Mouse (Mus musculus): ENCODE measurements around the gene E030018B13Rik. TPM values are rescaled to one million over a fixed set of nuclear protein-coding genes. Genes with fewer than 3 reads are reported as not detected.

E030018B13Rik gene
- polyA plus RNA-seq, 1 experiment from 2014 or later = 0.25 TPM

- no peak for ATAC-seq (ENCODE audit: insufficient number of reproducible peaks, insufficient read depth, low FRiP score, low read depth)
- H3K4me2 ChIP-seq (replicated peaks; ENCODE audit: low read depth, low read length) = no peak overlapping the region
- H3K27ac ChIP-seq (ENCODE audit: low read length) = no peak overlapping the region
- H3K4me3 ChIP-seq (ENCODE audit: low read depth, low read length) = no peak overlapping the region
- H3K9ac ChIP-seq (replicated peaks; ENCODE audit: low read depth, low read length) = no peak overlapping the region
- H3K9me3 ChIP-seq (ENCODE audit: control insufficient read depth, low read depth, low read length) = no peaks in the 10 kb centered on the region
- H3K36me3 ChIP-seq (ENCODE audit: control insufficient read depth, insufficient read depth, low read length) = no peaks in the 10 kb centered on the region
- no peaks in the 10 kb centered on the region for H3K27me3 ChIP-seq (ENCODE audit: control insufficient read depth, insufficient read depth, low read length)
- 88% methylated on average over 2 of the region's 2 CpGs for WGBS
- peaks cover 15% of the 10 kb centered on the region for H3K4me1 ChIP-seq (ENCODE audit: control insufficient read depth, insufficient read depth, low read length)
Observed at GRCm38 (mm10) chr7:63900411-63900810, 16.2 kb upstream of the E030018B13Rik start.

GRCm38 (mm10) chr7:63901346-63901745 lies 15.3 kb upstream of the E030018B13Rik start:
- H3K4me3 ChIP-seq (ENCODE audit: low read depth, low read length) = no peak overlapping the region
- 71% methylated on average over 11 of the region's 11 CpGs for WGBS
- H3K9ac ChIP-seq (replicated peaks; ENCODE audit: low read depth, low read length) = no peak overlapping the region
- peaks cover 12% of the 10 kb centered on the region for H3K4me1 ChIP-seq (ENCODE audit: control insufficient read depth, insufficient read depth, low read length)
- H3K4me2 ChIP-seq (replicated peaks; ENCODE audit: low read depth, low read length) = no peak overlapping the region
- no peaks in the 10 kb centered on the region for H3K36me3 ChIP-seq (ENCODE audit: control insufficient read depth, insufficient read depth, low read length)
- H3K9me3 ChIP-seq (ENCODE audit: control insufficient read depth, low read depth, low read length) = no peaks in the 10 kb centered on the region
- no peak for ATAC-seq (ENCODE audit: insufficient number of reproducible peaks, insufficient read depth, low FRiP score, low read depth)
- H3K27me3 ChIP-seq (ENCODE audit: control insufficient read depth, insufficient read depth, low read length) = no peaks in the 10 kb centered on the region
- no peak overlapping the region for H3K27ac ChIP-seq (ENCODE audit: low read length)

GRCm38 (mm10) chr7:63901942-63902341 lies 14.7 kb upstream of the E030018B13Rik start:
- Histone ChIP-seq H3K4me1 (ENCODE audit: control insufficient read depth, insufficient read depth, low read length) (0 out of 2 replicates have a peak, but pooled peaks cover 8% of the 10 kb centered on the region), H3K9ac (replicated peaks; ENCODE audit: low read depth, low read length) (no peak overlapping the region), H3K36me3 (ENCODE audit: control insufficient read depth, insufficient read depth, low read length) (no peaks in the 10 kb centered on the region), H3K27me3 (ENCODE audit: control insufficient read depth, insufficient read depth, low read length) (no peaks in the 10 kb centered on the region), H3K9me3 (ENCODE audit: control insufficient read depth, low read depth, low read length) (no peaks in the 10 kb centered on the region), H3K4me3 (ENCODE audit: low read depth, low read length) (no peak overlapping the region), H3K27ac (ENCODE audit: low read length) (no peak overlapping the region), H3K4me2 (replicated peaks; ENCODE audit: low read depth, low read length) (no peak overlapping the region)
- 68% methylated on average over 3 of the region's 3 CpGs for WGBS
- no peak for ATAC-seq (ENCODE audit: insufficient number of reproducible peaks, insufficient read depth, low FRiP score, low read depth)

- 0 out of 2 replicates have a peak, but pooled peaks cover under 1% of the 10 kb centered on the region for H3K4me1 ChIP-seq (ENCODE audit: control insufficient read depth, insufficient read depth, low read length)
- 54% methylated on average over 3 of the region's 3 CpGs for WGBS
- H3K27me3 ChIP-seq (ENCODE audit: control insufficient read depth, insufficient read depth, low read length) = no peaks in the 10 kb centered on the region
- no peak overlapping the region for H3K9ac ChIP-seq (replicated peaks; ENCODE audit: low read depth, low read length)
- H3K36me3 ChIP-seq (ENCODE audit: control insufficient read depth, insufficient read depth, low read length) = no peaks in the 10 kb centered on the region
- no peak overlapping the region for H3K27ac ChIP-seq (ENCODE audit: low read length)
- no peak overlapping the region for H3K4me2 ChIP-seq (replicated peaks; ENCODE audit: low read depth, low read length)
- H3K4me3 ChIP-seq (ENCODE audit: low read depth, low read length) = no peak overlapping the region
- ATAC-seq (ENCODE audit: insufficient number of reproducible peaks, insufficient read depth, low FRiP score, low read depth) = no peak
- no peaks in the 10 kb centered on the region for H3K9me3 ChIP-seq (ENCODE audit: control insufficient read depth, low read depth, low read length)
Observed at GRCm38 (mm10) chr7:63902604-63903210, 13.9 kb upstream of the E030018B13Rik start.

- 60% methylated on average over 9 of the region's 9 CpGs for WGBS
- no peaks in the 10 kb centered on the region for H3K36me3 ChIP-seq (ENCODE audit: control insufficient read depth, insufficient read depth, low read length)
- no peak for ATAC-seq (ENCODE audit: insufficient number of reproducible peaks, insufficient read depth, low FRiP score, low read depth)
Observed at GRCm38 (mm10) chr7:63903635-63904380, 12.8 kb upstream of the E030018B13Rik start.

GRCm38 (mm10) chr7:63905190-63905589 lies 11.5 kb upstream of the E030018B13Rik start:
- no peak overlapping the region for H3K4me3 ChIP-seq (ENCODE audit: low read depth, low read length)
- H3K9ac ChIP-seq (replicated peaks; ENCODE audit: low read depth, low read length) = no peak overlapping the region
- H3K4me1 ChIP-seq (ENCODE audit: control insufficient read depth, insufficient read depth, low read length) = peaks cover 9% of the 10 kb centered on the region; the same call in 1 of the 2 replicates
- 83% methylated on average over 2 of the region's 2 CpGs for WGBS
- peak; percentile 26; the same call in 1 of the 2 replicates for ATAC-seq (ENCODE audit: insufficient number of reproducible peaks, insufficient read depth, low FRiP score, low read depth)
- H3K36me3 ChIP-seq (ENCODE audit: control insufficient read depth, insufficient read depth, low read length) = no peaks in the 10 kb centered on the region
- no peaks in the 10 kb centered on the region for H3K27me3 ChIP-seq (ENCODE audit: control insufficient read depth, insufficient read depth, low read length)
- no peaks in the 10 kb centered on the region for H3K9me3 ChIP-seq (ENCODE audit: control insufficient read depth, low read depth, low read length)
- H3K4me2 ChIP-seq (replicated peaks; ENCODE audit: low read depth, low read length) = no peak overlapping the region
- peak overlapping the region; percentile 10; the same call in 1 of the 2 replicates for H3K27ac ChIP-seq (ENCODE audit: low read length)

More at GRCm38 (mm10) chr7:63903635-63904380, 12.8 kb upstream of the E030018B13Rik start:
- Histone ChIP-seq H3K27ac (ENCODE audit: low read length) (no peak overlapping the region), H3K9ac (replicated peaks; ENCODE audit: low read depth, low read length) (no peak overlapping the region), H3K4me3 (ENCODE audit: low read depth, low read length) (no peak overlapping the region), H3K4me2 (replicated peaks; ENCODE audit: low read depth, low read length) (no peak overlapping the region), H3K4me1 (ENCODE audit: control insufficient read depth, insufficient read depth, low read length) (peaks cover 8% of the 10 kb centered on the region; the same call in 1 of the 2 replicates), H3K27me3 (ENCODE audit: control insufficient read depth, insufficient read depth, low read length) (no peaks in the 10 kb centered on the region), H3K9me3 (ENCODE audit: control insufficient read depth, low read depth, low read length) (no peaks in the 10 kb centered on the region)

- Histone ChIP-seq H3K4me3 (ENCODE audit: low read depth, low read length) (no peak overlapping the region), H3K4me2 (replicated peaks; ENCODE audit: low read depth, low read length) (no peak overlapping the region), H3K4me1 (ENCODE audit: control insufficient read depth, insufficient read depth, low read length) (peaks cover 13% of the 10 kb centered on the region), H3K9ac (replicated peaks; ENCODE audit: low read depth, low read length) (no peak overlapping the region), H3K9me3 (ENCODE audit: control insufficient read depth, low read depth, low read length) (no peaks in the 10 kb centered on the region), H3K27ac (ENCODE audit: low read length) (peak overlapping the region; percentile 10; the same call in 1 of the 2 replicates), H3K36me3 (ENCODE audit: control insufficient read depth, insufficient read depth, low read length) (no peaks in the 10 kb centered on the region), H3K27me3 (ENCODE audit: control insufficient read depth, insufficient read depth, low read length) (no peaks in the 10 kb centered on the region)
- 0 out of 2 replicates have a peak, but pooled peaks have one; percentile 25 for ATAC-seq (ENCODE audit: insufficient number of reproducible peaks, insufficient read depth, low FRiP score, low read depth)
- 60% methylated on average over 5 of the region's 5 CpGs for WGBS
Observed at GRCm38 (mm10) chr7:63905642-63906041, 11.0 kb upstream of the E030018B13Rik start.

- Histone ChIP-seq H3K4me3 (ENCODE audit: low read depth, low read length) (no peak overlapping the region), H3K9me3 (ENCODE audit: control insufficient read depth, low read depth, low read length) (no peaks in the 10 kb centered on the region), H3K36me3 (ENCODE audit: control insufficient read depth, insufficient read depth, low read length) (no peaks in the 10 kb centered on the region), H3K27ac (ENCODE audit: low read length) (peak overlapping the region; percentile 58), H3K4me2 (replicated peaks; ENCODE audit: low read depth, low read length) (no peak overlapping the region), H3K9ac (replicated peaks; ENCODE audit: low read depth, low read length) (no peak overlapping the region), H3K27me3 (ENCODE audit: control insufficient read depth, insufficient read depth, low read length) (no peaks in the 10 kb centered on the region), H3K4me1 (ENCODE audit: control insufficient read depth, insufficient read depth, low read length) (peaks cover 35% of the 10 kb centered on the region)
- ATAC-seq (ENCODE audit: insufficient number of reproducible peaks, insufficient read depth, low FRiP score, low read depth) = no peak
- WGBS = 82% methylated on average over 5 of the region's 5 CpGs
Observed at GRCm38 (mm10) chr7:63907778-63908495, 8.7 kb upstream of the E030018B13Rik start.

All from stomach, embryonic 14.5 days (tissue).